ENCODE assay signal across 8 mouse cellular contexts in genomic region chr17:32036509-32037438, GRCm38 (mm10). TPM values are rescaled to one million over a fixed set of nuclear protein-coding genes. Genes with fewer than 3 reads are reported as not detected.
A peak's percentile ranks its signal among the peaks of the same experiment; 100 is the strongest.
DNase-seq lines count a peak whose midpoint lies in the region; ATAC-seq and TF ChIP-seq lines count a peak whose summit lies in the region.

No protein-coding gene starts in this region.

- H3K27ac ChIP-seq in kidney, embryonic 15.5 days: peak overlapping the region; percentile 84
- H3K27ac ChIP-seq in forebrain, embryonic 13.5 days: peak overlapping the region; percentile 75
- H3K27ac ChIP-seq in liver, embryonic 11.5 days (ENCODE audit: low read depth, low read length): peak overlapping the region; percentile 70
- H3K27ac ChIP-seq in stomach, postnatal 0 days (replicated peaks): peak overlapping the region; percentile 77

- peaks cover 9% of the 10 kb centered on the region; the same call in 1 of the 2 replicates for H3K36me3 ChIP-seq in kidney, embryonic 15.5 days
- H3K36me3 ChIP-seq in forebrain, embryonic 13.5 days (ENCODE audit: poor library complexity, severe bottlenecking): peaks cover 11% of the 10 kb centered on the region; the same call in 1 of the 2 replicates
- H3K36me3 ChIP-seq in liver, embryonic 11.5 days (ENCODE audit: control insufficient read depth, insufficient read depth, low read length): no peaks in the 10 kb centered on the region
- H3K36me3 ChIP-seq in stomach, postnatal 0 days (ENCODE audit: control insufficient read depth, insufficient read depth, low read length): no peaks in the 10 kb centered on the region

- under 1% methylated on average over 46 of the region's 46 CpGs for WGBS in kidney, embryonic 15.5 days
- WGBS in forebrain, embryonic 13.5 days: under 1% methylated on average over 45 of the region's 46 CpGs
- under 1% methylated on average over 46 of the region's 46 CpGs for WGBS in liver, embryonic 11.5 days
- WGBS in stomach, postnatal 0 days: under 1% methylated on average over 46 of the region's 46 CpGs

- no peak for DNase-seq in kidney, adult 11 months
- DNase-seq in MN1 (ENCODE audit: low spot score): peak; percentile 38
- peak; percentile 51 for DNase-seq in liver, embryonic 11.5 days (ENCODE audit: low spot score)
- DNase-seq in stomach, postnatal 0 days (ENCODE audit: low spot score): peak; percentile 35
- no peak for DNase-seq in thymus, postnatal 14 days
- DNase-seq in spleen, adult 12 weeks (ENCODE audit: low spot score): no peak

- no peaks in the 10 kb centered on the region for H3K27me3 ChIP-seq in kidney, embryonic 15.5 days
- H3K27me3 ChIP-seq in forebrain, embryonic 13.5 days: no peaks in the 10 kb centered on the region
- no peaks in the 10 kb centered on the region for H3K27me3 ChIP-seq in liver, embryonic 11.5 days (replicated peaks; ENCODE audit: control insufficient read depth, insufficient read depth, low read length)
- H3K27me3 ChIP-seq in stomach, postnatal 0 days (ENCODE audit: control insufficient read depth, insufficient read depth, low read length): no peaks in the 10 kb centered on the region

- peak; percentile 10; the same call in 1 of the 2 replicates for TF ChIP-seq CTCF in stomach, postnatal 0 days (IDR thresholded peaks at IDR 0.05; ENCODE audit: low read depth)

- no peaks in the 10 kb centered on the region for H3K9me3 ChIP-seq in kidney, embryonic 15.5 days (replicated peaks)
- H3K9me3 ChIP-seq in forebrain, embryonic 13.5 days (replicated peaks): no peaks in the 10 kb centered on the region
- no peaks in the 10 kb centered on the region for H3K9me3 ChIP-seq in liver, embryonic 11.5 days (ENCODE audit: control insufficient read depth, low read length)
- no peaks in the 10 kb centered on the region for H3K9me3 ChIP-seq in stomach, postnatal 0 days (ENCODE audit: control insufficient read depth, low read length)

- H3K4me1 ChIP-seq in kidney, embryonic 15.5 days: peaks cover 29% of the 10 kb centered on the region
- H3K4me1 ChIP-seq in forebrain, embryonic 13.5 days: peaks cover 28% of the 10 kb centered on the region
- peaks cover 17% of the 10 kb centered on the region for H3K4me1 ChIP-seq in liver, embryonic 11.5 days (replicated peaks; ENCODE audit: control insufficient read depth, insufficient read depth, low read length)
- H3K4me1 ChIP-seq in stomach, postnatal 0 days (replicated peaks; ENCODE audit: control insufficient read depth, insufficient read depth): peaks cover 4% of the 10 kb centered on the region; the same call in 1 of the 2 replicates

- peak; percentile 66; the same call in 1 of the 2 replicates for ATAC-seq in kidney, embryonic 15.5 days (replicated peaks; ENCODE audit: low FRiP score)
- ATAC-seq in forebrain, embryonic 13.5 days: peak; percentile 75
- ATAC-seq in liver, embryonic 11.5 days (replicated peaks; ENCODE audit: low FRiP score): peak; percentile 63
- peak; percentile 56; the same call in 1 of the 2 replicates for ATAC-seq in stomach, postnatal 0 days (ENCODE audit: low FRiP score, low TSS enrichment)

- TF ChIP-seq EP300 in stomach, postnatal 0 days (optimal IDR thresholded peaks at IDR 0.05): no peak

- H3K4me3 ChIP-seq in kidney, embryonic 15.5 days (replicated peaks): peak overlapping the region; percentile 91
- peak overlapping the region; percentile 93 for H3K4me3 ChIP-seq in forebrain, embryonic 13.5 days
- peak overlapping the region; percentile 93 for H3K4me3 ChIP-seq in liver, embryonic 11.5 days (ENCODE audit: low read depth, low read length)
- peak overlapping the region; percentile 78 for H3K4me3 ChIP-seq in stomach, postnatal 0 days (ENCODE audit: low read depth, low read length)

- H3K4me2 ChIP-seq in kidney, embryonic 15.5 days: peak overlapping the region; percentile 75
- peak overlapping the region; percentile 95 for H3K4me2 ChIP-seq in forebrain, embryonic 13.5 days
- H3K4me2 ChIP-seq in liver, embryonic 11.5 days: peak overlapping the region; percentile 90
- peak overlapping the region; percentile 97 for H3K4me2 ChIP-seq in stomach, postnatal 0 days (replicated peaks; ENCODE audit: low read depth)

- H3K9ac ChIP-seq in kidney, embryonic 15.5 days: peak overlapping the region; percentile 90
- peak overlapping the region; percentile 89 for H3K9ac ChIP-seq in forebrain, embryonic 13.5 days
- peak overlapping the region; percentile 88 for H3K9ac ChIP-seq in liver, embryonic 11.5 days (ENCODE audit: low read depth, low read length)
- H3K9ac ChIP-seq in stomach, postnatal 0 days (ENCODE audit: low read length): peak overlapping the region; percentile 78

RNA-seq across cellular contexts. Expression of gene Hsf2bp, which starts 0.6 kb away (rescaled TPM):
- 0.70 and 0.73 TPM in 2 replicates for polyA plus RNA-seq in kidney, embryonic 15.5 days (2015; fragmentation: Nextera tagmentation; extraction: Ambion mirVana)
- polyA plus RNA-seq in forebrain, embryonic 13.5 days (2015; fragmentation: Nextera tagmentation; extraction: Ambion mirVana): 0.43 TPM in 2 replicates
- 0.40 and 0.64 TPM in 2 replicates for polyA plus RNA-seq in liver, embryonic 11.5 days (2014; fragmentation: Nextera tagmentation; extraction: Ambion mirVana)
- polyA plus RNA-seq in stomach, postnatal 0 days (2015; fragmentation: Nextera tagmentation; extraction: Ambion mirVana): 0.41 and 0.52 TPM in 2 replicates

RNA-seq across cellular contexts. Expression of gene Rrp1b, which starts 0.9 kb away (rescaled TPM):
- 71.0 and 73.6 TPM in 2 replicates for polyA plus RNA-seq in kidney, embryonic 15.5 days (2015; fragmentation: Nextera tagmentation; extraction: Ambion mirVana)
- 52.8 and 58.6 TPM in 2 replicates for polyA plus RNA-seq in forebrain, embryonic 13.5 days (2015; fragmentation: Nextera tagmentation; extraction: Ambion mirVana)
- polyA plus RNA-seq in liver, embryonic 11.5 days (2014; fragmentation: Nextera tagmentation; extraction: Ambion mirVana): 72.7 and 75.2 TPM in 2 replicates
- polyA plus RNA-seq in stomach, postnatal 0 days (2015; fragmentation: Nextera tagmentation; extraction: Ambion mirVana): 18.6 and 19.2 TPM in 2 replicates

Comparison
In these comparisons a context has a peak if more than half of its experiments do, and no peak if none do; other contexts are left out.
1. DNase-seq: peak in MN1 (single experiment), liver, embryonic 11.5 days (single experiment) and stomach, postnatal 0 days (single experiment); none in kidney, adult 11 months (single experiment), thymus, postnatal 14 days (single experiment) and spleen, adult 12 weeks (single experiment).
2. Peak in every context shown above with its lines, with median percentiles within 50 percentile points of each other: ATAC-seq, H3K27ac ChIP-seq, H3K4me2 ChIP-seq, H3K4me3 ChIP-seq and H3K9ac ChIP-seq.